Mouse (Mus musculus) fibroblast of lung, adult 2 months (primary cell): Measurements from ENCODE around the gene Sdhaf1.

Experiments used
- DNase-seq: peaks from one replicate; pipeline ENCODE4 v3.0.0-alpha.2; 2011; ENCODE audit warnings: low read depth

The Sdhaf1 gene

DNA sequence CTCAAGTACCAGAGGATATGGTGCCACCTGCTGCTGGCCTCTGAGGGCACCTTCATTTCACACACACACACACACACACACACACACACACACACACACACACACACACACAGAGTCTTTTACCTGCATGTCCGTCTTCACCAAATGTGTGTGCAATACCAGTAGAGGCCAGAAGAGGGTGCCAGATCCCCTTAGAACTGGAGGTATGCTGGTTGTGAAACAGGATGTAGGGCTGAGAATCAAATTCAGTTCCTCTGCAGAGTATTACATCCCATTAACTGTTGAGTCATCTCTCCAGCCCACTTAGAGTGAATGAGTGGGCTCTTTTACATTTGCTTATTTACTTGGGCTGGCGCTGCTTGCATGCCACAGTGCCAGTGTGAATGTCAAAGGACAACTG, 1.7 kb upstream of the Sdhaf1 start:
- DNase-seq = no peak

DNA sequence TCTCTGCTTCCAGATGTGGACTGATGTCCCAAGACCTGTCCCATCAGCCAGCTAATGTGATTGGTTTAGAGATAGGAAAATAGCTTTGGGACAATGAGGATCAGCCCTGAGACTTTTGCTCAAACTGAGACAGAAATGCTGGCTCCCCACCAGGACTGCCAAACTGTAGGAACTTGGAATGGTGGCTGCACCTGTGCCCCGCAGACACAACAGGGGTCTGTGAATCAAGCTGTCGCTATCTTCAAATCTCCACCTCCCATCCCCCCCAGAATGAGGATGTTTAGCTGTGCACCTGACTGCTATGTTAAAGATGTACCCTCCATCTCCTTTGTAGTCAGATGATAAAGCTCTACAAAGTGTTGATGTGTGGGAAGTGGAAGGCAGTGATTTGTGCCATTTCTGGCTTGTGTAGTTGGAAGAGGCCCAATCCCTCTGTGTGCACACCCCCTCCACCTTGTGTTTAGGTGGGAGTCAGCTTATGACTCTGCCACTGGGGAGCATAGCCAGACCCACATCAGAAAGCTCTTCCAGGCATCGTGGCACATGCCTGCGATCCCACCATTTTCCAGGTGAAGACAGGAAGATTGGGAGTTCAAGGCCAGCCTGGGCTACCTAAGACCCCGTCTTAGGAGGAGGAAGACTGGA, 727 bp upstream of the Sdhaf1 start:
- DNase-seq = no peak

DNA sequence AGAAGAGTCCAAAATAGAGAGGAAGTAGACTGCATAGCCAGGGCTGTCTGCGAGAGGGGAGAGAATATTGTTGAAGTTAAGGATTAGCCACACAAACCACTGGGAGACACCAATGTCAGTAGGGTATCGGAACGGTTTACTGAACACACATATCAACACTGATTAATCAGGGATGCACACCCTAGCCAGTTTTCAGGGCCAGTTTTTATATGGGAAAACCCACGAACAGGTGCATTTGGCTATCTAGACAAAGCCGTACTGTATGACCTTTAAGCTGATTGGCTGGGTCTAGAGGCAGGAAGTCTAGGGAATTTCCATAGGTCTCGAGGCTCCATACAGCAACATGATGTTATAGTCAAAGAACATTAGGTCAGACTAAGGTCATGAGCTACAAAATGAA, 830 bp downstream of the Sdhaf1 start:
- no peak for DNase-seq

DNA sequence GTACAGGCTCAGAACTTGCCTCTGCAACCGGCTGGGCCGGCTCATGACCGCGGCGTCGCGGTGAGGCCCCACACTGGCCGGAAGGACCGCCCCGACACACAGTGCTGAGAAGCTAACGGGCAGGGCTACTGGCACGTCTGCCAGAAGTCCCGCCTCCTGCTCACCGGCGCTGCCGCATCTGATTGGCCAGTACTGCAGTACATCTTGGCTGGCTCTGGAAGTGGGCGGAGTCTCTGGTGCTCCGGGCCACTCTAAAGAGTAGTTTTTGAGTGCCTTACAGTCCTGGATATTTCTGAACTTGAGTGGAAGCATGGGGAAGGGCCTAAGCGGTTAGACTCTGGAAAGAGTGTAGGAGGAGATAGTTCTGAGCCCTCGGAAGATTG, 1.4 kb downstream of the Sdhaf1 start:
- peak; percentile 95 for DNase-seq

DNA sequence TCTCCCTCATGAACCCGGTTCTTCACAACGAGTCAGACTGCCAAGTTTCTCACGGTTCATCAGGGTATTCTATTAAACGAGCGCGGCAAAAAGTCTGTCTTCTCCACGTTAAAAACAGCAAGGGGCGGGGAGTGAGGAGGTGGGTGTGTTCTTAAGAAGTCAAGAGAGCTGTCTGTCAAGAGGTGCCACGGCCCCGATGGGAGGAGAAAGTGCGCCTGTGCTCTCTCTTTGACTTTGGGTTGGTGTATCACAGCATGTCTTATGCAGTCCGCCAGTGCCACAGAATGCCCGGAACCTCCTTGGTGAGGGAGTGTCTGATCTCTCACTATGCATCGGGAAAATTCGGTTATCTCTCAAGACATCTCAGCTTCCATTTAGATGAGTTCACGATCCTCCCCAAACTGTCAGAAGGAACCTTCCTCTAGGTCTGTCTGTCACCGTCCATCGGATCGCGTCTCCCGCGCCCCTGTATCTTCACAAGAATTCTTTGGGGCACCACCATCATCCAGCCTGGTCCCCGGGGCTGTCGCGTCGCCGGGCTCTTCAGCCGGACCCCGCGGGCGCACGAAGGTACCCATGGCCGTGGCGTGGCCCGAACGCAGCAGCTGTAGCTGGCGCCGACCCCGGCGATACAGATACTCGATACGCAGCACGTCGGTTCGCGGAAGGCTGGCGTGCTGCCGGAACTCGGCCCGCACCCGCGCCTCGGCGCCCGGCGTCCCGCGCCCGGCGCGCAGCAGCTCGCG, 2.0 kb downstream of the Sdhaf1 start, which contains the start of gene E130208F15Rik:
E130208F15Rik (plus strand) TSS at position 202 of the 746 bp plus-strand sequence.
- DNase-seq = peak; percentile 70

DNA sequence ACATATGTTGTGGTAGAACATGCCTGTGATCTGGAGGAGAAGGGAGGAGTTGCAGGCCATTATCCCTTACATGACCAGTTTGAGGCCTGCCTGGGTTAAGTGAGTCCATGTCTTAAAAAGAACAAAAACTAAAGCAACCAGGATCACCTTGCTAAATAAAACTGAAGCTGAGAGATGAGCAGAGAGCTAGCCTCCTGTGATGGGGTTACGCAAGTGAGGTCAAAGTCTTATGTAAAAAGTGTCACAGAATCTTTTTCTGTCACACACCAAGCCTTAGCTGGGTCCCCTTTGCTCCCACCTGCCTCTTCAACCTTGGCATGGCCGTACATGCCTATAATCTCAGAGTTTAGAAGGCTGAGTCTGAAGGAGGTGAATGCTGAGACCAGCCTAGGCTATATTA, 2.7 kb downstream of the Sdhaf1 start:
- no peak for DNase-seq

DNA sequence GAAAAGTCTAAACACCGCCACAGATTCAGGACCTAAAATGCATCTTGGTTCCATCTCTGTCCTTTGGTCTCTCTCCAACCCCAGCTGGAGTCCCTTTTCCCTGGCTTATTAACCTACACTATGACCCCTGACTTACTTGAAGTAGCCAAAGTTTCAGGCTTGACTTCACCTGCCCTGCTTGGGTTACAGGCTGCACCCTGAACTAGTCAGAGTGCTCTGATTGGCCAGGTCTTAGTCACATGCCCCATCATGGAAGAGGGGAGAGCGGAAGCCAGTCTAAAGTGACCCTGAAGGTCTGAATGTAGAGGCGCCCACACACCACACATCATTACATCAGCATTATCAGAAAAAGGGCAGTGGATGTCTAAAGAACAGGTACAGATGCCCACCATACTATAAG, 5.6 kb downstream of the Sdhaf1 start:
- DNase-seq = no peak

DNA sequence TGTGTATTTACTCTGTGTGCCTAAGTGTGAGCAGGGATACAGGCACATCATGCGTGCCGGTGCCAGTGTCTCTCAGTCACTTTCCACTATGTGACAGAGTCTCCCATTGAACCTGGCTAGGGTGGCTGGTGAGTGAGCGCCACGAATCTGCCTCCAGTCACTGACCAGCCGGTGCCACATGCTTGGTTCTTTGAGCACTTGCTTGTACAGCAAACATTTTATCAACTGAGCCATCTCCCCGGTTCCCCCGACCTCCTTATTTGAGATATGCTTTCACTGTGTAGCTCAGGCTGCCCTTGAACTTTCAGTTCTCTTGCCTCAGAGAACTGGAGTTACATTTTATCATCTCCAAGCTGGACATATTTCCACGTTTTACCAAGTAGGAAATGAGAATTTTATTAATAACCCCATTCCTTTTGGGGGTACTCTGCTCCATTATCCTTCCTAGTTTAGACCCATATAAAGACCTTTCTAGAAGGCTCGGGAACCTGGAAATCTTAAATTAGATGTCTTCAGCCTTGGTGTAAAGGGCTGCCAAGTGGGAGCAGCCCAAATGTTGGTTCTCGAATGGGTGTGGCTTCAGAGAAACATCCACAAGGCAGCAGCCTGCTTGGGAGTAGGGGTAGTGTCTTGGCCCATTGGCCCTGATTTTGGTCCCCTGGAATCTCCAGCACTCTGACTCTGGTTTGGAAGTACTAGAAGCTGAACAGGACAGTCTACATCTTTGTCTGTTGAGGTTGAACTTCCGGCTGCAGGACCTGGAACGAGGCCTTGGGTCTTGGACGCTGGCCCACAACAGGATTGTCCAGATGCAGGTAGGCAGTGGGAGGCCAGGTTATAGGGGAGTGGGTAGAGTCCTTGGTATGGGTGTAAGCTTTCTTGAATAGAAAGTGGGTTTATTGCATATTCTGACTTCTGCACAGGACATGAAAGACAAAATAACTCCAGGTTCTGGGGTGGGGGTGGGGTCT, 7.9 kb downstream of the Sdhaf1 start:
- DNase-seq = no peak

DNA sequence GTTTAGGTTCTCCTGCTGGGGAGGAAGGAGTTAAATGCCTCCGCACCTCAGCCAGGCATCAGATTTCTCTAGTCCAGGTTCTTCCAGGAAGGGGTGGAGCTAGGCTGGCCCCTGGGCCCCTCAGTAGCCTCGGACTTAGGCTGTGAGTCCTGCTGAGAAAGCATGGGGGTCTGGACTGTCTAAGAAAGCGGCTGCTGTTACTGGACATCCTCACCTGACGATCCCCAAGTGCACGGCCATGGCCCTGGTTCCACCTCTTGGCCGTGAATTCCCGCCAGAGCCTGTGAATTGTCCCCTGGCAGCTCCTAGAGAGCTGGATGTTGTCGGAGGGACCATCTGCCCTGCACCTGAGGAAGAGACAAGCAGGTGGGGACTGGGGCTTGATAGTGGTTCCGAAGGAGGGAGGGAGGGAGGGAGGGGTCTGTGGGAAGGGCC, 9.0 kb downstream of the Sdhaf1 start, which contains the start of gene Syne4:
Syne4 (plus strand) TSS at position 87 of the 435 bp plus-strand sequence.
- DNase-seq = no peak

DNA sequence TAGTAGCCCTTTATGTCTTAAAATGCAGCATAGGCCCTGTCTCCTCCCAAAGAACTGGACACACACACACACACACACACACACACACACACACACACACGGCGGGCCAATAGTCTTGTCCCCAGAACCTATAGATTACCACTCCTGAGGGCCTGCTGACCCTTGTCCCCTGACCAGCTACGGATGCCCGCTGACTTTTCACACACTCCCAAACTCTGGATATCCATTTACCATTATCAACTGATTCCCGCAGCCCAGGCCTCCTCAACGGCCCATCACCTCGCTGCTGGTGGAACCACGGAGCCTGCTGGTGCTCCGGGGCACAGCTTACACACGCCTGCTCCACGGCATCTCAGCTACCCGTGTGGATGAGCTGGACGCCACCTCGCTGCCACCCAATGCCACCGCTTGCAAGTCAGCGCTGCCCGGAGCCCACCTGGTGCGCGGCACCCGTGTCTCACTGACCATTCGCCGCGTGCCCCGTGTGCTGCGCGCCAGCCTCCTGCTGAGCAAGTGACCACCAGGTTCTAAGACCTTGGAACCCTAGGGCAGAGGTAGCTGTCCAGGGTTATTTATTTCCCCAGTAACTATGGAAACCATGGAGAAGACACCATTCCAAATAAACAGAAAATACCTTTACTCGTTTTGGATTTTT, 9.9 kb downstream of the Sdhaf1 start:
- DNase-seq = no peak

DNA sequence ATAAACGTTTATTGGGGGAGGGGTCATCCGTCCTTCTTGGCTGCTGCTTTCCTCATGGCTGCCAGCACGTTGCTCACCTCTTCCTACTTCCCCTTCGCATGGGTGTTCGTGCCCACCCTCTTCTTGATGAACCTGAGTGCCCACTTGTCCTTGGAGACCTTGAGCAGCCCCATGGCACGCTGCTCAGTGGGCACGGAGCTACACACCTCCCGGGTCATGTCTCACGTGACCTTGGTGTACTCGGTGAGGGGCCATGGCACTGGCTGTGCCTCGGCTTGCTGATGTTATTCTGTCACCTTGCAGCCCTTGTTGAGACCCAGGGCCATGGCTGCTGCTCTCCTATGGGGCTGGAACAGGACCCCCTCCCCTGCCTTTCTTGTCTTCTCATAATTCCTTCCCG, 13.6 kb downstream of the Sdhaf1 start:
- no peak for DNase-seq

DNA sequence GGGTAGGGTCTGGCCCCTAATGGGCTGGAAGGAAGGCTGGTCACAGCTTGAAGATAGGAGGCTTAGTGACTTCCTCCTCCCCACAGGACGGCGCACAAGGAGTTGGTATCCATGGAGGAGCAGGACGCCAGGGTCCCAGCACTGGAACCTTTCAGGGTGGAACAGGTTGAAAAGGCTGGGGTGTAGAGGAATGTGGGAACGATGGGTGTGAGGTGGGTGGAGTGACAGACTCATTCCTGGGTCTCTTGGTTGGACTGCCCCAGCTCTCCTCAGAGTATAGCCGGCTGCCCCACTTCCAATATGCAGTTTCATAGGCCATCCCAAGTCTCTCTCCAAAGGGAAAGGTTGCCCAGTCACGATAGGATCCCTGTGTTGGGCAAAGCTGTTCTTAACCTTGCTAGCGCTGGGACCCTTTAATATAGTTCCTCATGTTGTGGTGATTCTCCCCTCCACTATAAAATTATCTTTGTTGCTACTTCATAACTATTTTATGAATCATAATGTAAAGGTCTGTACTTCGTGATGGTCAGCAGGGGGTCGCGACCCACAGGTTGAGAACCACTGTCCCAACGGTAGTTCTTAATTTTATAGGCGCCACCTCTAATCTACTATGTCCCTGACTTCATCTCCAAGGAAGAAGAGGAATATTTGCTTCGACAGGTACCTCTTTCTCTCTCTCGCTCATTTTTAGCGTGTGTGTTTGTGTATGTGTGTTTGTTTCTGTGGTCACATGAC, 14.1 kb downstream of the Sdhaf1 start:
- no peak for DNase-seq

DNA sequence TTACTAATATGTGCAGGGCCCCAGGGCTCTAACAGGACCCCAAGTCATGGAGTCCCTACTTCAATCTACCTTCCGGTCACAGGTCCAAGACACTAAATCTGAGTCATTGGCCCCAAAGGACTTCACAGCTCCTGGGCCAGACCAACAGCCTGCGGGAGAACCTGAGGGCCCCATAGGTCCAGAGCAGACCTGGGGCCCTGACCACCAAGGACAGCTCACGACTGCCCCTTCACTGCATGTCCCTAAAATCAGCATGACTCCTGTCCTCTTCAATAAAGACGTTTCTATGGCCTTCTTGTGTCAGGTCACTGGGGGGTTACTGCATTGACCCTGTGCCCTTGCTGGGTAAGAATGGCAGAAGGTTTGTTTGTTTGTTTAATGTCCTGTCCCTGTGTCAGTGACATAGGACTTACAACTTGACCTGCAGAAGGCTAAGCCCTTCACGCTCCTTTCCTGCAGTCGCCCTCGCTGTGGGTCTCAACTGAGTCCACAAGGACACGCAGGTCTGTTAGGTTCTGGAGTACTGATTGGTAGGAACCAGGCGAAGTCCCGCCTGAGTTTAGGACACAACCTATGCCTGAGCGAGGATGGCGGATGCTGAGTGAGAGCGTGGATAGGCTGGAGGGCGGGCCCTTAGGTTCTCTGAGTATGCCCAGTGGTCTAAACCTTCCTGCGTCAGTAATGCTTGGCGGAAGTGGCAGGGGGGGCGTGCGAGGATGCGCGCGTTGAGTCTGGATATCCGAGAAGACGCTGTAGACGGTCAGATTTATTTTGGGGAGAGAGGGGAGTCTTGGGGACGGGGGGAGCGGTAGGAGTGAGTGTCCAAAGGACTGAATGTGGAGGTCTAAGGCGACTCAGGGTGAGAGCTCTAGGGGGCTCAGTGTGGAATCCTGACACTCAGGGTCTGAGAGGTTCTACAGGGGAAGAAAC, 15.4 kb downstream of the Sdhaf1 start, which contains the start of gene Alkbh6:
Alkbh6 (plus strand) TSS at position 642 of the 930 bp plus-strand sequence.
- DNase-seq = peak; percentile 93

DNA sequence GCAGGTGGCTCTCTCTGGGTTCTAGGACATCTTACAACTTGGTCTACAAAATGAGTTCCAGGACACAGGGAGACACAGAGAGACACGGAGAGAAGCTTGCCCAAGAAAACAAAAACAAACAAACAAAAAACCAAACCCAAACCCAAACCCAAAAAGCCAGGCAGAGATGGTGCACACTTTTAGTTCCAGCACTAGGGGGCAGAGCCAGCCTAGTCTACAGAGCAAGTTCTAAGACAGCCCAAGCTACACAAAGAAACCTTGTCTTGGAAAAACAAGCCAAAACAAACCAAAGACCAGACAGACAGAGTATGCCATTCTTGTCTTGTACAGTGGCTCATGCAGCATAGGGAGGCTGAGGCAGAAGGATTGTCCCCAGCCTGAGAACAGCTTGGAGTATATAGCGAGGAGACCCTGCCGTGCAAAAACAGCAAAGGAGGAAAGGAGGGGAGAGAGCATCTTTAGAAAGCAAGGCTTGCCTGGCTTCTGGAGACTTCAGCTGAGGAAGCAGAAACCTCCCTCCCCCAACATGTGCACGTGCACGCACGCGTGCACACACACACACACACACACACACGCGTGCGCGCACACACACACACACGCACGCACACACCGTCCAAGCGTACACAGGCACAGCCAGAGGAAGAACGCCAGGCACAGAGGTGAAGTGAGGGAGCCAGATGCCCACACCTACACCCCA, 17.5 kb downstream of the Sdhaf1 start:
- no peak for DNase-seq

DNA sequence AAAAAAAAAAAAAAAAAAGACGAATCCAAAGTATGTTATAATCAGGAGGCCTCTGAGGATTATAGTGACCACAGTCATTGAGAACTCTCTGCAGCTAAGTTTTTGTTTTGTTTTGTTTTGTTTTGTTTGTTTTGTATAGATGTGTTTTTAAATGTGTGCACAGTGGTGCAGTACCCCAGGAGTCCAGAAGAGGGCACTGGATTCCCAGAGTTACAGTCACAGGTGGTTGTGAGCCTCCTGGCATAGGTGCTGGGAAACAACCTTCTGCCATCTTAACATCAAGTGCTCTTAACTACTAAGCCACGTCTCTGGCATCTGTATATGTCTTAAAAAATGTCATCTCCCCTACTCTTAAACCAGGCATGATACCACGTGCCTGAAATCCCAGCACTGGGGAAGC, 22.8 kb downstream of the Sdhaf1 start:
- no peak for DNase-seq

DNA sequence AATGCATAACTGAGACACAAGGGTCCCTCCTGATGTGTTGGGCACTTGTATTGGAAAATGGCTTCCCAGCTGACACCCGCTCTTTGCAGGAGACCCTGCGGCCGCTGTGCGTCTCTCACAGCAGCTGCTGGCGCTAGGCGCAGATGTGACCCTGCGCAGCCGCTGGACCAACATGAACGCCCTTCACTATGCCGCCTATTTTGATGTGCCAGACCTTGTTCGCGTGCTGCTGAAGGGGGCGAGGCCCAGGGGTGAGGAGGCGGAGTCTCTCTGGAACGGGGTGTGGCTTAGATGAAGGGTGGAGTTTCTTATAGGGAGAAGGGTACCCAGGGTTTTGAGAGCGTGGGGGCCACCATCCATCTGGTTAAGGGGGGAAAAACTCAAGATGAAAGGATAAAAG, 26.4 kb downstream of the Sdhaf1 start:
- DNase-seq = no peak

DNA sequence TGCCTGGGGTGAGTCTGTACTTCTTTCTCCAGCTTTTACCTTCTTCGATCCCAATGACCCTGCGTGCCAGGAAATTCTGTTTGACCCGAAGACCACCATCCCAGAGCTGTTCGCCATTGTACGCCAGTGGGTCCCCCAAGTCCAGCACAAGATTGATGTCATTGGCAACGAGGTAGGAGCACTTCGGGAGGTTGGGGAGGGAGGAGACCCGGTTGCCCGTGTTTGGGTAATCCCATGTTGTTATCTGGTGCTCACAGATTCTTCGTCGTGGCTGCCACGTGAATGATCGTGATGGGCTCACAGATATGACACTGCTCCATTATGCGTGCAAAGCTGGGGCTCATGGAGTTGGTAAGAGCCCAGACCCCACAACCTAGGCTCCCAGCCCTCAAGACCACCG, 26.9 kb downstream of the Sdhaf1 start:
- no peak for DNase-seq

DNA sequence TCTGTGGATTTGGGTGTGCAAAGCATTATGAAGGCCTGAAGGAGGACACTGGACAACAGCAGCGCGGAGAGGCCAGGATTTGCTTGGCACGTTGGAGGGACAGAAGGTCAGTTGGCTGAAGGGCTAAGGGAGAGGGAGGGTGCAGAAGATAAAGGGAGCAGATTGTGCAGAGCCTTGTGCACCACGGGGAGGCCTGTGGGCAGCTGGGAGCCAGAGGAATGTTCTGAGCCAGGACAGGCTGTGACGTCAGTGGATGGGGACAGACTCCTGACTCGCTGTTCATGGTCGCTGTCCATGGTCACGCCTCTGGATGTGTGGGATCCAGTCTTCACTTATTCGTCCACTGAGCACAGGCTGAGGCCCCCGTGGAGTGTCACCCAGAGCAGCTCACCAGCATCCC, 28.6 kb downstream of the Sdhaf1 start:
- DNase-seq = no peak

DNA sequence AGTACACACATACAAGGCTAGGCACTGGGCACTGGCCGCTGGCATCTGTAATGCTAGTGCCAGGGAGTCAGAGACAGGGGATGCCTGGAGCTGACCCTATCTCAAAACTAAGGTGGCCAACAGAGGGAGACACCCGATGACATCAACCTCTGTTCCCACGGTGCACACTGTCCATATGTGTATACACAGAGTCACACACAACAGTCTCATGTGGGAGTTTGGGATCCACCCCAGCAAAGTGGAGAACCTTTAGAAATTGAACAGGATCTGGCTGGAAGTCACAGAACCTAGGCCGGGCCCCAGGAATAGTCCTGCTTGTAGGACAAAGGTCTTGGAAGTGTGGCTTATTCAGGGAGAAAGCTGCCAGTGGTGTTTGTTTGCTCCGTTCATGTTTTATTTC, 29.4 kb downstream of the Sdhaf1 start:
- DNase-seq = no peak
